Mouse (Mus musculus) midbrain, embryonic 12.5 days (tissue): ENCODE results near the gene Mpv17l2. TPM values are rescaled to one million over a fixed set of nuclear protein-coding genes. Genes with fewer than 3 reads are reported as not detected.

Experiments
- ATAC-seq: fragments of 200-750 bp; cut with Nextera tagmentation; 2 replicates; pipeline ENCODE4 v1.8.0; 2017; ENCODE audit warnings: low read depth, moderate TSS enrichment, moderate library complexity; ENCODE audit not compliant: low FRiP score
- H3K27ac ChIP-seq: fragments of 300-500 bp; sonication (generic); replicated peaks from 2 replicates; pipeline ENCODE4 v1.5.1; 2016; ENCODE audit warnings: mild to moderate bottlenecking
- H3K27me3 ChIP-seq: fragments of 300-500 bp; sonication (generic); 2 replicates; pipeline ENCODE4 v1.6.1; 2016; ENCODE audit warnings: mild to moderate bottlenecking
- H3K36me3 ChIP-seq: fragments of 300-500 bp; sonication (generic); 2 replicates; pipeline ENCODE4 v1.6.1; 2016
- H3K4me1 ChIP-seq: fragments of 300-500 bp; sonication (generic); 2 replicates; pipeline ENCODE4 v1.6.1; 2016
- H3K4me2 ChIP-seq: fragments of 300-500 bp; sonication (generic); replicated peaks from 2 replicates; pipeline ENCODE4 v1.6.1; 2016; ENCODE audit warnings: mild to moderate bottlenecking, moderate library complexity
- H3K4me3 ChIP-seq: fragments of 300-500 bp; sonication (generic); 2 replicates; pipeline ENCODE4 v1.5.1; 2016; ENCODE audit warnings: mild to moderate bottlenecking
- H3K9ac ChIP-seq: fragments of 300-500 bp; sonication (generic); replicated peaks from 2 replicates; pipeline ENCODE4 v1.6.1; 2016; ENCODE audit warnings: mild to moderate bottlenecking, moderate library complexity
- H3K9me3 ChIP-seq: fragments of 300-500 bp; sonication (generic); 2 replicates; pipeline ENCODE4 v1.6.1; 2016; ENCODE audit warnings: mild to moderate bottlenecking
- WGBS: fragments of 180-500 bp; shearing (Covaris S2); methylation state at CpG from one replicate; pipeline ENCODE4 v1.1.7; 2016; 5-methylcytosine and 5-hydroxymethylcytosine counted together
- polyA plus RNA-seq: library from polyadenylated mRNA; unstranded; fragments of >200 nt; fragmentation: Nextera tagmentation; extraction: Ambion mirVana; gene quantifications from 2 replicates; pipeline ENCODE4 v1.2.1, GENCODE M21; 2016

Gene Mpv17l2
- 35.4 and 37.3 TPM in 2 replicates for polyA plus RNA-seq

DNA sequence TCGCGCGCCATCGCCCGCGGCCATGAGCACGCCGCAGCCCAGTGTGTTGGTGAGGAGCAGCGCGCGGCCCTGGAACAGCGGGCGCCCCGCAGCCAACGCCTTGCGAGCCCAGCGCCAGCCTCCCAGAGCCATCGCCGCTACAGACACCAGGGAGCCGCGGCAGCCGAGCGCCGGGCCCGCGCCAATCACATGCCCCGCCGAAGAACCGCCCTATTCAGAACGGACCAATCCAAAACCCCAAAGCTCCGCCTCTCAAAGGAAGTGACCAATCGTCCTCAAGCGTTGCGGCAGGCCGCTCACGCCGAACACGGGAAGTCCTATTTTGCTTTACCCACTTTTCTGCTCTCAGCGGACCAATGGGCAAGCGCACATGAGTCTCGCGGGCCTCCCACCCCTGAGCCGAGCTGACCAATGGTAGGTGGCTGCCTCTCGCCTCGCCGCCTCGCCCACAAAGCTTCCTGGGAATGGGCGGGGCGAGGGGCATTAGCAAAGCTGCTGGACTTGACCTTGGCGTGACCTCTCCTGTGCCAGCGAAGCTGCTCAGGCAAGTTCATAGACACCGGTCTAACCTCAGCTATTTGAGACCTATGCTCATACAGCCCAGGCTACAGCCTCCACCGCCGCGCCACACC, at the start of gene Mpv17l2:
Gene Mpv17l2 (minus strand): TSS at position 172 of the 632 bp plus-strand sequence.
- Histone ChIP-seq H3K27ac (peak within 1 kb of the TSS; percentile 78), H3K9me3 (no peaks in the 10 kb centered on the region), H3K4me3 (peak within 1 kb of the TSS; percentile 67), H3K4me1 (peaks cover 27% of the 10 kb centered on the region), H3K36me3 (peaks cover 20% of the 10 kb centered on the region), H3K9ac (peak within 1 kb of the TSS; percentile 83), H3K4me2 (peak within 1 kb of the TSS; percentile 99), H3K27me3 (peaks cover 11% of the 10 kb centered on the region)
- WGBS: under 1% methylated on average over 55 of the region's 55 CpGs
- ATAC-seq: peak; percentile 96

DNA sequence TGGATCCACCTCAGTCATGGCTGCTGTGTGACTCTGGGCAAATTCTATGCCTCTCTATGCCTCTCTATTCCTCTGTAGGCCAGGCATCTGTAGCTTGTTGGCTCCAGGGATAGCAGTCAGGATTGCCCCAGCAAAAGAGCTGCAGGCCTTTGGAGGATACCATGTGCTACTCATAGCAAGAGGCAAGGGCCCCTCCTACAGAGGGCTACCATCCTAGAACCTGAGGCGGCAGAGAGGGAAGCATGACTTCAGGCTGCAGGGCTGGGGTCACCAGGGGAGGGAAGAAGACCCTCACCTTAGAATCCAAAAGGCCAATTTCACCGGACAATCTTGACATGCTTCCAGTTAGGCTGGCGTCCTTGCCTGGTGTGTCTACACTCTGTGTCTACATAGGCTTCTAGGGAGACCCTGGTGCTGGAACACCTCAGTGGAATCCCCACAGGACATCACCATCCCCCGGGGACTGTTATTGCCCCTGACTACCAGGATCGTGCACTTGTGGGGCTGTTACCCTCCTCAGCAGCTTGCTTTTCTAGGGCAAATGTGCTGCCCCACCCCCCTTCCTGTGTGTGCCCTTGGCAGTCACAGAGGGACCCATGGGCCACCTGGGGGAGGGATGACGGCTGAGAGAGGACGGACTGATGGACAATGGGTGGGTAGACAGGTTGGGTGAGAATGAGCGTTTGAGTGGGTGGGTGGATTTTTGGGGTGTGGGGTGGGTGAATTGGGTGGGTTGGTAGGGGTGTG, 48.4 kb upstream of the Mpv17l2 start:
- ATAC-seq: no peak
- H3K4me2 ChIP-seq: no peak overlapping the region
- H3K4me3 ChIP-seq: no peak overlapping the region
- 84% methylated on average over 8 of the region's 8 CpGs for WGBS
- H3K9ac ChIP-seq: no peak overlapping the region
- H3K36me3 ChIP-seq: no peaks in the 10 kb centered on the region
- peaks cover 74% of the 10 kb centered on the region for H3K27me3 ChIP-seq
- peaks cover 5% of the 10 kb centered on the region for H3K4me1 ChIP-seq
- H3K27ac ChIP-seq: no peak overlapping the region
- no peaks in the 10 kb centered on the region for H3K9me3 ChIP-seq

DNA sequence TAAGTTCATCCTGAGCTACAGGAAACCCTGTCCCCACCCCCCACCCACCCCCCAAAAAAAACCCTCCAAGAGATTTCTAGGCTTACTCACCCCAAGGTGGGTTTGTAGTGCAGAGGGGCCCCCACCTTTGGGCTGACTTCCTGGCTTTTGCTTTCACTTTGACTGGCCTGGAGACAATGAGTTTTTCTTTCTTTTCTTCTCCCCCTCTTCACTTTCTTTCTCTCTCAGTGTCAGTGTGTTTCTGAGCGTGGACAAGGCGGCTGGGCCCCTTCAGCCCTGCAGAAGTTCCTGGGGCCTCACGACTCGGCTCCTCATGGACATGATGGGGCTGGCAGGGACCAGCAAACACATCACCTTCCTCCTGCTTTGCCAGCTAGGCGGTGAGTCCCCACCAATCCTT, 47.5 kb upstream of the Mpv17l2 start, which contains the start of gene Il12rb1:
Gene Il12rb1 (plus strand): TSS at position 211 of the 400 bp plus-strand sequence.
- no peak within 1 kb of the TSS for H3K4me3 ChIP-seq
- WGBS: 60% methylated on average over 5 of the region's 5 CpGs
- no peaks in the 10 kb centered on the region for H3K36me3 ChIP-seq
- no peak within 1 kb of the TSS for H3K9ac ChIP-seq
- no peak for ATAC-seq
- no peaks in the 10 kb centered on the region for H3K9me3 ChIP-seq
- H3K4me1 ChIP-seq: peaks cover 12% of the 10 kb centered on the region
- no peak within 1 kb of the TSS for H3K4me2 ChIP-seq
- H3K27me3 ChIP-seq: peaks cover 75% of the 10 kb centered on the region
- no peak within 1 kb of the TSS for H3K27ac ChIP-seq

DNA sequence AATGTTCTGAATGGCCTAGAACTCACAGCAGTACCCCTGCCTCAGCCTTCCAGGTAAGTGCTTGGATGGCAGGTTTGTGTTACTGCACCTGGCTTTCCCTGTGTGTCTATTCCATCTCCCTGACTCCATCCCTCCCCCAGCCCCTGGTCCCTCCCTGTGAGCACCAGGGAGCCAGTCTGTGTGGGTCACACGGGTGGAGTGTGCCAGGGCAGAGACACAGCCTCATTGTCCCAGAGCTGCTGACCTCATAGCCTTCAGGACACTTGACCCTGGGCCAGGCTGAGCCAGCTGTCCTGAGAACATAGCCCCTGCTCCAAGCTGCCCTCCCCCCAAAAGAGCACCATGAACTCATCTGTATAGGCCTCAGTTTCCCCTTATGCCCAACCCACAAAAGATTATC, 46.6 kb upstream of the Mpv17l2 start:
- no peaks in the 10 kb centered on the region for H3K36me3 ChIP-seq
- peaks cover 12% of the 10 kb centered on the region for H3K4me1 ChIP-seq
- no peak overlapping the region for H3K27ac ChIP-seq
- peaks cover 75% of the 10 kb centered on the region for H3K27me3 ChIP-seq
- H3K9ac ChIP-seq: no peak overlapping the region
- no peaks in the 10 kb centered on the region for H3K9me3 ChIP-seq
- ATAC-seq: no peak
- no peak overlapping the region for H3K4me2 ChIP-seq
- WGBS: 67% methylated on average over 1 of the region's 1 CpGs
- no peak overlapping the region for H3K4me3 ChIP-seq

GRCm38 (mm10) chr8:70806541-70806940, 45.8 kb upstream of the Mpv17l2 start:
- no peaks in the 10 kb centered on the region for H3K9me3 ChIP-seq
- H3K9ac ChIP-seq: no peak overlapping the region
- peaks cover 12% of the 10 kb centered on the region for H3K4me1 ChIP-seq
- H3K36me3 ChIP-seq: no peaks in the 10 kb centered on the region
- H3K4me2 ChIP-seq: no peak overlapping the region
- H3K4me3 ChIP-seq: no peak overlapping the region
- ATAC-seq: no peak
- 79% methylated on average over 4 of the region's 4 CpGs for WGBS
- no peak overlapping the region for H3K27ac ChIP-seq
- peaks cover 81% of the 10 kb centered on the region for H3K27me3 ChIP-seq

- 1% methylated on average over 45 of the region's 45 CpGs for WGBS
- Histone ChIP-seq H3K27ac (no peak within 1 kb of the TSS), H3K9ac (peak within 1 kb of the TSS; percentile 2; the same call in 1 of the 2 replicates), H3K36me3 (no peaks in the 10 kb centered on the region), H3K9me3 (no peaks in the 10 kb centered on the region), H3K27me3 (peaks cover 84% of the 10 kb centered on the region), H3K4me3 (peak within 1 kb of the TSS; percentile 46), H3K4me2 (peak within 1 kb of the TSS; percentile 69), H3K4me1 (peaks cover 18% of the 10 kb centered on the region)
- peak; percentile 89 for ATAC-seq
Observed at GRCm38 (mm10) chr8:70804481-70805206, 43.9 kb upstream of the Mpv17l2 start, which contains the start of gene Mast3. TSS of gene Mast3 (minus strand) at chr8:70805054.

DNA sequence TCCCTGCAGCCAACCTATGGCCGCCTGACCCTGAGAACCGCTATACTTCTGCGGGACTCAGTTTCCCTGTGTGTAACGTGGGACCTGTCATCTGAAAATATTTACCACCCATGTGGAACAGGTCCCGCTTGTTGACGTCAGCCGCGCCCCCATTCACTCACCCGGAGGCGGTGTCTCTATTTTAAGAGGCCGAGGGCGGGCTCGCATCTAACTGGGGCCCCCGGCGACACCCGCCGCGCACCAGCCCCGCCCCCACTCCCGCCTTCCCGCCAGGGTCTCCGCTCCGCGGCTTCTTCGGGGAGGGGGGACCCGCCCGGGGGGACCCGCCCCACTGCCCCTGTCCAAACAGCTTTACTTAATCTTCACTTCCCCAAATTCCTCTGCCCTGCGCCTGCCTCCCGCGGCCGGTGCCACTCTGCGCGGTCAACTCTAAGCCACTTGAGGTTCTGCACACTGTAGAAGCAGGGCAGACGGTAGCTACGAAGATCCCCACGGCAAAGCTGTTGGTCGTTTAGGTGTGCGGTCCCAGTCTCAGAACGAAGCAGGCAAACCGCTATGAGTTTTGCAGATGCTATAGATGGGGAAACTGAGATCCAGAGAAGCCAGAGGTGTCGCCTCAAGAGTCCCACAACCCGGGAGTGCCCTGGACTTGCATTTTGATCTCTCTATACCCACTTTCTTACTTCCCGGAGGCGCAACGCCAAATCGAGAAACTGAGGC, 43.2 kb upstream of the Mpv17l2 start:
- WGBS: 1% methylated on average over 41 of the region's 47 CpGs
- Histone ChIP-seq H3K27ac (no peak overlapping the region), H3K9me3 (no peaks in the 10 kb centered on the region), H3K9ac (0 out of 2 replicates have a peak overlapping the region, but pooled peaks have one; percentile 2), H3K36me3 (no peaks in the 10 kb centered on the region), H3K4me2 (peak overlapping the region; percentile 69), H3K27me3 (peaks cover 85% of the 10 kb centered on the region), H3K4me3 (peak overlapping the region; percentile 46), H3K4me1 (peaks cover 18% of the 10 kb centered on the region)
- peak; percentile 1; the same call in 1 of the 2 replicates for ATAC-seq

GRCm38 (mm10) chr8:70802786-70803510, 42.2 kb upstream of the Mpv17l2 start:
- 73% methylated on average over 11 of the region's 11 CpGs for WGBS
- Histone ChIP-seq H3K9me3 (no peaks in the 10 kb centered on the region), H3K27ac (no peak overlapping the region), H3K36me3 (no peaks in the 10 kb centered on the region), H3K4me2 (no peak overlapping the region), H3K4me1 (peaks cover 19% of the 10 kb centered on the region), H3K9ac (no peak overlapping the region), H3K4me3 (no peak overlapping the region), H3K27me3 (peaks cover 90% of the 10 kb centered on the region)
- ATAC-seq: no peak

GRCm38 (mm10) chr8:70801830-70802229, 41.1 kb upstream of the Mpv17l2 start:
- Histone ChIP-seq H3K4me1 (peaks cover 23% of the 10 kb centered on the region), H3K9me3 (no peaks in the 10 kb centered on the region), H3K9ac (no peak overlapping the region), H3K4me2 (no peak overlapping the region), H3K36me3 (no peaks in the 10 kb centered on the region), H3K4me3 (no peak overlapping the region), H3K27ac (no peak overlapping the region), H3K27me3 (peaks cover 86% of the 10 kb centered on the region)
- no peak for ATAC-seq
- 86% methylated on average over 1 of the region's 1 CpGs for WGBS

- no peak for ATAC-seq
- no peak overlapping the region for H3K4me2 ChIP-seq
- no peaks in the 10 kb centered on the region for H3K9me3 ChIP-seq
- H3K4me1 ChIP-seq: peaks cover 27% of the 10 kb centered on the region
- no peak overlapping the region for H3K27ac ChIP-seq
- WGBS: 41% methylated on average over 15 of the region's 15 CpGs
- H3K4me3 ChIP-seq: no peak overlapping the region
- no peak overlapping the region; the same call in 1 of the 2 replicates for H3K9ac ChIP-seq
- no peaks in the 10 kb centered on the region for H3K36me3 ChIP-seq
- H3K27me3 ChIP-seq: peaks cover 80% of the 10 kb centered on the region
Observed at GRCm38 (mm10) chr8:70801156-70801555, 40.4 kb upstream of the Mpv17l2 start.

- peaks cover 80% of the 10 kb centered on the region for H3K27me3 ChIP-seq
- 53% methylated on average over 10 of the region's 10 CpGs for WGBS
- ATAC-seq: no peak
- H3K4me2 ChIP-seq: no peak overlapping the region
- no peak overlapping the region for H3K27ac ChIP-seq
- H3K36me3 ChIP-seq: no peaks in the 10 kb centered on the region
- H3K4me1 ChIP-seq: peaks cover 27% of the 10 kb centered on the region
- no peaks in the 10 kb centered on the region for H3K9me3 ChIP-seq
- H3K9ac ChIP-seq: no peak overlapping the region
- H3K4me3 ChIP-seq: no peak overlapping the region
Observed at GRCm38 (mm10) chr8:70800648-70801047, 39.9 kb upstream of the Mpv17l2 start.
